Mouse (Mus musculus) layer of hippocampus, adult 2 months (tissue): ENCODE data around the gene B3galnt2. TPM values are rescaled to one million over a fixed set of nuclear protein-coding genes. Genes with fewer than 3 reads are reported as not detected.
A peak's percentile ranks its signal among the peaks of the same experiment; 100 is the strongest.
"Not testable (repeated sequence)": the region's sequence is repeated elsewhere in the genome, so short reads cannot be mapped to it uniquely, and the experiment has no call there.

ENCODE experiments used
- DNase-seq, 2 experiments: peaks; one replicate each; pipeline ENCODE4 v3.0.0; 2022; ENCODE audit warnings: low spot score in 2 of 2
- H3K27ac ChIP-seq: fragments of 200-600 bp; 2 replicates; pipeline ENCODE4 v1.8.1; 2022
- H3K4me3 ChIP-seq: fragments of 200-600 bp; 2 replicates; pipeline ENCODE4 v1.8.1; 2022; ENCODE audit warnings: mild to moderate bottlenecking
- CTCF ChIP-seq: fragments of 200-600 bp; conservative IDR thresholded peaks from 2 replicates; pipeline ENCODE4 v1.8.1; 2022; ENCODE audit warnings: antibody characterized with exemption, mild to moderate bottlenecking, moderate library complexity
- long read RNA-seq, 2 experiments: library from polyadenylated mRNA; stranded (forward); transcript quantifications; one replicate each; pipeline ENCODE4 v2.0.0; 2021; ENCODE audit warnings: borderline mapping rate in 2 of 2
- total RNA-seq, 2 experiments: library from RNA; stranded (reverse); gene quantifications; 2 replicates each; pipeline ENCODE4 v1.2.3; 2021

Gene B3galnt2
- 10 to 100 TPM; 15.2 to 18.3 TPM for total RNA-seq
- long read RNA-seq, experiment 1, transcript B3galnt2-201 (12 exons, 3,892 nt) = major isoform, 6 of 17 reads
- long read RNA-seq, experiment 1, partial matches to known transcripts = 3 of 17 reads
- long read RNA-seq, experiment 1, other reads (novel, unspliced or antisense) = 7 of 17 reads
- long read RNA-seq, experiment 2, transcript B3galnt2-201 (12 exons, 3,892 nt) = major isoform, 6 of 17 reads
- long read RNA-seq, experiment 2, partial matches to known transcripts = 3 of 17 reads
- long read RNA-seq, experiment 2, other reads (novel, unspliced or antisense) = 8 of 17 reads

DNA sequence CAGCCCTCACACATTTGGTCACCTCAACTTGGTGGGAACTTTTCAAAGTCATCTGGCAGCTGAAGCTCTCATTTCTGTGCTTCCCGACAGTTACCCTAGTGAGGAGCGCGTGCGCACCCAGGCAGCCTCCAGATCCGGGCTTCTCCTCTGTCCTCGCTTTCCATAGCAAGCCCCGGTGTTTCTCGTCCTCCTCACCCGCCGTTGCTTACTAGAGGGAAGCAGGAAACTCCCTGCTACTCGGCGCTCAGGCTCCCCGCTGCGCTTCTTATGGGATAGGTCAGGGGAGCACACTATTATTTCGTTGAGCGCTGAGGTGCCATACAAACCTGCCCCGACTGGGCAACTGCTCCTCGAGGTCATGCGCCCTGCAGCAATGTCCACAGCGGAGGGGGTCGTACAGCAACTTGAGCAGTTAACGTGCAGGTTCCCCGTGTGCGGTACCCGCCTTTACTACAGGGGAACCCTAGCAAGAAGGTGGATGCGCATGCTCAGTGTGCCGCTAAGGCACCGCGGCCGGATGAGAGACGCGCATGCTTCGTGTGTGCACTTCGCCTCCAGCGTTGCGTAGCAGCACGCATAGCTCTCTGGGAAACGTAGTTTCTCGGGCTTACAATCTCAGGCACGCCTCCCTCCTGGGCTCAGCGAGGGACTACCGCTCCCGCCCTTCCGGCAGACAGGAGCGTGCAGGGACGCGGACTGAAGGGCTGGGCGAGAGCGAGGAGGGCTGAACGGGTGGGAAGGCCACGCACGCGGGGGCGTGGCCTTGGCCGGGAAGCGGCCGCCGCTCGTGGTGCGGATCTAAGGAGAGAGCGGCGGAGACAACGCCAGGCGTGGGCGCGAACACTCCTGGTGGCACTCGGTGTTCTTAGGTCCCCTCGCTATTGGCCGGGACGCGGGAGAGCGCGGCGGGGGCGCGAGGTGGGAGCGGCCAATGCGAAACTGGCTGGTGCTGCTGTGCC lies at the start of gene B3galnt2:
Gene B3galnt2 (plus strand): TSS at position 596 of the 959 bp plus-strand sequence.
- peak; percentile 94 to 99 for DNase-seq
- TF ChIP-seq CTCF = peak; percentile 41
- H3K27ac ChIP-seq = peak within 1 kb of the TSS; percentile 87
- H3K4me3 ChIP-seq = peak within 1 kb of the TSS; percentile 87

DNA sequence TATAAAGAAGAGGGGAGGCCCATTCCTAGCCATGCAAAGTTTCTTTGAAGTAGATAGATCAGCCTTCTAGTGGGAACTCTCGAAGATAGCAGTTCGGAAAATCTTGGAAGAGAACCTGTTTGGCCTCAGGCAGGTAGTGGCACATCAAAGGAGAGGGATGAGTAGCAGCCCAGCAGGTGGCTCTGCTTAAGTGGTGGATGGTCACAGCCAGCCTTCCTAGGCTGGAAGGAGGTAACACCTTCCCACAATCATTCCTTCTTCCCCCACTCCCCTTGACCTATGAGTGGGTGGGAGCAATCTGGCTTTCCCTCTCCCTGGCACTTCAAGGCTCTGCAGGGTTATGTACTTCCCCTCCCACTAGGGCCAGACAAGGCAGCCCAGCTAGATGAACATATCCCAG lies 42.9 kb upstream of the B3galnt2 start:
- Histone ChIP-seq H3K27ac (no peak overlapping the region), H3K4me3 (no peak overlapping the region)
- no peak for TF ChIP-seq CTCF
- no peak for DNase-seq

DNA sequence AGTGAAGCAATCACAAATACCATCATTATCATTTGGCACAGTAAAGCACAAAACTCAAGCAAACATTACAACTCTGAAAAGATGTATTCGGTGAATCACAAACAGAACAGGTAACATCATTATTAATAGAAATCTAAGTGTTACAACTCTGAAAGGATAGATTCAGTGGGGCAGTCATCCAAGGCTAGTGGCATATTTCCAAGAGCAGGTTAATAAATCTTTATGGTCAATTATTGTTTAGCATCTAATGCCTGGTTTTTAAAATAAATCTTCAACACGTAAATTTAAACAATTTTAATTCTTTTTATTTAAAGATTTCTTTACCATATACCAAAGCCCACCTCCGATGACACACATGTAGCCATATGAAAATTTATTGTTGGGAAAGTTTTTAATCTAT lies 34.9 kb upstream of the B3galnt2 start:
- Histone ChIP-seq H3K4me3 (no peak overlapping the region), H3K27ac (no peak overlapping the region)
- DNase-seq = no peak
- no peak for TF ChIP-seq CTCF

GRCm38 (mm10) chr13:13922526-13922925 lies 31.7 kb upstream of the B3galnt2 start:
- H3K27ac ChIP-seq = no peak overlapping the region
- no peak for TF ChIP-seq CTCF
- H3K4me3 ChIP-seq = no peak overlapping the region
- no peak for DNase-seq

DNA sequence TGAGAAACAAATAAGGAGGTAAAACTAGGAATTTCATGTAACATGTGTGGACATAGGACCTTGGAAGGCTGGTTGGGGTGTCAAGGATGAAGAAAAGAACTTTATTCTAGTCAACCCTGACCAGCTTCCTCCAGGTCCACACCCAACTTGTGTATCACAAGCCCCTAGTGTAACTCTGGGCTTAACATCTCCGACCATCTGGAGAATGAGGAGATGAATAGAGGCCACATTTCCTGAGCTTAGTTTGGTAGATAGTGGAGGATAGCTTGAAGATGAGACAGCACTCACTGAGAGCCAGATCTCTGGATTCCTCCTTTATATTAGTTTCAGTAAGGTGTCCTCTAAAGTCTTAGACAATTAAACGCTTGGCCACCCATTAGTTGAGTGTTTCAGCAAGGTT lies 24.3 kb upstream of the B3galnt2 start:
- TF ChIP-seq CTCF = no peak

GRCm38 (mm10) chr13:13954931-13955330 lies 662 bp downstream of the B3galnt2 start:
- Histone ChIP-seq H3K27ac (peak overlapping the region; percentile 85), H3K4me3 (peak overlapping the region; percentile 87)
- peak in 1 of 2 experiments; percentile 20 for DNase-seq
- TF ChIP-seq CTCF = peak; percentile 21

More for the DNA sequence above, 24.3 kb upstream of the B3galnt2 start:
- H3K27ac ChIP-seq = no peak overlapping the region
- no peak for DNase-seq
- no peak overlapping the region for H3K4me3 ChIP-seq

DNA sequence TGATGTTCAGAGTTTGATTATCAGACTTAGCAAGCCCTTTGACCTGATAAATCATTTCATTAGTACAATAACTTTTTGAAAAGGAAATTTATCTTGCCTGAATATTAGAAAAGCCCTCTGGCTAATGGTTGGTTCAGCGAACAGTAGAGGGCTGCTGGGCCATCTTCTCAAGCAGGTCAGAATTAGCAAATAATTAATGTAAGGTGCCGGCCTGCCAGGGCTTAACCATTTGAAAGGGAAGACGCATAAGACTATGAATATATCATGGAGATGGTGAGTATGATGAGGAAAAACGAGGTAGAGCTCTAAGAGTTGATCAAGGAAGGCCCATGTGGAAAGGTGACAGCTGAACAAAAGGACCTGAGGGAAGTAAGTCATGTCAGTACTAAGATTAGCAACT lies 2.4 kb downstream of the B3galnt2 start:
- no peak overlapping the region for H3K27ac ChIP-seq
- no peak for TF ChIP-seq CTCF
- no peak overlapping the region for H3K4me3 ChIP-seq
- no peak for DNase-seq

- no peak for TF ChIP-seq CTCF
- Histone ChIP-seq H3K27ac (no peak overlapping the region), H3K4me3 (no peak overlapping the region)
- DNase-seq = no peak
Observed at GRCm38 (mm10) chr13:13960211-13960610, 5.9 kb downstream of the B3galnt2 start.

- Histone ChIP-seq H3K4me3 (no peak overlapping the region), H3K27ac (no peak overlapping the region)
- DNase-seq = no peak
- TF ChIP-seq CTCF = no peak
Observed at GRCm38 (mm10) chr13:13961046-13961445, 6.8 kb downstream of the B3galnt2 start.

DNA sequence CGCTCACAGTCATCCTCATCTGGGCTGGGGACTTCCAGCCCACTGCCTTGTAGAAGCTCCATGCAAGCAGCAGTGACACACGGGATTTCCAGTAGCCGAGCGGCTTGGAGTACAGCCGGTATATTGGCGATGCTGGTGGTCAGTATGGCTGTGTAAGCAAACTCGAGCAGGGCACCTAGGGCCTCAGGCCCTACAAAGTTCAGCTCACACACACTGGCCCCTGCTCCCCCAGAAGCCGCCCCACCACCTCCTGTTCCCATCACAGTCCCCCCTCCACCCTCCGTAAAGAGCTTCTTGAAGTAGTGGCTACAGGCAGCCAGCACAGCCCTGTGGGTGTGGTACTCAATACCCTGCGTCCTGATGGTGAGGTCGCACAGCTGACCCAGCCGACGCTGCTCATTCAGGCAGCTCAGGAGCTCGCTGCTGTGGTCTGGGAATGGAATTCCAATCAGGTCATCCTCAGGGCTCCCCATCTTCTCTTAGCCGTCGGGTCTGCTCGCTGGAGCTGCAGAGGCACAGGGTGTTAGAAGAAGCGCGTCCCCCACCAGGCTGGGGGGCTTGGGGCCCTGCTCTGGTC lies 11.2 kb downstream of the B3galnt2 start:
- TF ChIP-seq CTCF = no peak
- no peak for DNase-seq
- Histone ChIP-seq H3K4me3 (no peak overlapping the region), H3K27ac (no peak overlapping the region)

DNA sequence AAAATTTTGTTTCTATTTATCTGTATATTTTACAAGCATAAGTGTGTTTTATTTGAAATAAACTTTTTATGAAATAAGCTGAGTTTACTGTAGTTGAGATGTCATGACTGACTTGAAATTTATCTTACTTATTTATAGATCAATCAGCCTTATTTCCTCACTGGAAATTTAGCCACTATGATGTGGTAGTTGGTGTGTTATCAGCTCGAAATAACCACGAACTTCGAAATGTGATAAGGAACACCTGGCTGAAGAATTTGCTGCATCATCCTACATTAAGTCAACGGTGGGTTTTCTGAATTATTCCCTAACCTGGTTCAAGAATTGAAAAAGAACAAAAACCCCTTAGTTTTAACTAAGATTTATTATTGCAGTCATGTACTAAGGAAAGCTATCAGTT lies 11.9 kb downstream of the B3galnt2 start:
- H3K27ac ChIP-seq = no peak overlapping the region
- TF ChIP-seq CTCF = no peak

DNA sequence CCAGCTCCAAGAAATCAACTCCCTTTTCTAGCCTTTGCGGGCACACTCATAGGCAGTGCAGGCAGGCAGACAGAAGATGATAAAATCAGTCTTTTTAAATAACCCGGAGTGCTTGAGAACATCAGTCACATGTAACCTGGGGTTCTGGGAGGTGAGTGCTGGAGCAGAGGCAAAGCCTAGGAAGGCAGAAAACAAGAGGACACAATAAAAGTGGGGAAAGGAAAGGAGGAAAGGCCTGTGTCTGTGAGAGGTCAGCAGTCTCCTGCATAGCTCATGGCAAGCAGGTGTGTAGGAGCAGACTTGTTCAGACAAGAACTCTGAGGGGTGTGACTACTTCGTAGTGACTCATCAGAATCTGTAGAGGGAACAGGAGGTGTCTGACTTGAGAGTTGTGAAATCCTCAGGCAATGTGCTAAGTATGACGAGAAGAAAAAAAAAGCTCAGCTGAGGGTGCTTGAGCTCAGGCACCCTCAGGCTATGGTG lies 14.4 kb downstream of the B3galnt2 start:
- 0 out of 2 replicates have a peak overlapping the region, but pooled peaks have one; percentile 46 for H3K27ac ChIP-seq
- H3K4me3 ChIP-seq = no peak overlapping the region
- DNase-seq = no peak
- no peak for TF ChIP-seq CTCF

More for the DNA sequence above, 11.9 kb downstream of the B3galnt2 start:
- H3K4me3 ChIP-seq = no peak overlapping the region
- no peak for DNase-seq

DNA sequence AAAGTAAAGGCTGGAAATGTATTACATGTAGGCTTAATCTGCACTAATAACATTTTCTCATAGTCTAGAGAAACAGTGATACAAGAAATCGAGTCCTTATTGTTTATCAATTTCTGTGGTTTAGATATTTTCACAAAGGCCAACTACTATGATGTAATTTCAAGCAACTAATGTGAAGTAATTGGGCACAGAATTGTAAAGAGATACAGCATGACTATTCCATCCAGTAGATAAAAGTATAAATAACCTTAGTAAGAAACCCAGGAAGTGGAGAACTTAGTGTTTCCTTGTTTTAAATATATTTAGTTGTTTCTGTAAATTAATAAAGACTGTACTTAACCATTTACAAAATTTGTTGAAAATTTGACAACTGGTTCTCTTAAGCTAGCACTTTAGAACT lies 15.5 kb downstream of the B3galnt2 start:
- no peak overlapping the region for H3K4me3 ChIP-seq
- DNase-seq = no peak
- TF ChIP-seq CTCF = no peak
- no peak overlapping the region for H3K27ac ChIP-seq

- not testable (repeated sequence) for DNase-seq, H3K4me3 ChIP-seq
Observed at GRCm38 (mm10) chr13:13981842-13982241, 27.6 kb downstream of the B3galnt2 start.

More at GRCm38 (mm10) chr13:13981842-13982241, 27.6 kb downstream of the B3galnt2 start:
- H3K27ac ChIP-seq = not testable (repeated sequence)
